Mouse (Mus musculus) midbrain, postnatal 0 days (tissue): ENCODE results near the gene Ndufs8. TPM values are rescaled to one million over a fixed set of nuclear protein-coding genes. Genes with fewer than 3 reads are reported as not detected.

Experiments used
- ATAC-seq: fragments of 200-750 bp; cut with Nextera tagmentation; 2 replicates; pipeline ENCODE4 v1.8.0; 2017; ENCODE audit warnings: moderate number of reproducible peaks, mild to moderate bottlenecking, moderate TSS enrichment, moderate library complexity; ENCODE audit not compliant: low FRiP score
- DNase-seq: peaks from one replicate; pipeline ENCODE4 v3.0.0-alpha.2; 2015; ENCODE audit warnings: low spot score
- H3K27ac ChIP-seq: fragments of 300-500 bp; sonication (generic); 2 replicates; pipeline ENCODE4 v1.5.1; 2014; ENCODE audit warnings: low read depth, mild to moderate bottlenecking, low read length, mixed read lengths
- H3K27me3 ChIP-seq: fragments of 300-500 bp; sonication (generic); 2 replicates; pipeline ENCODE4 v1.6.1; 2014; ENCODE audit warnings: low read length, control low read depth, mixed read lengths; ENCODE audit not compliant: insufficient read depth
- H3K36me3 ChIP-seq: fragments of 300-500 bp; sonication (generic); 2 replicates; pipeline ENCODE4 v1.6.1; 2014; ENCODE audit warnings: low read length, control low read depth, mixed read lengths; ENCODE audit not compliant: insufficient read depth
- H3K4me1 ChIP-seq: fragments of 300-500 bp; sonication (generic); 2 replicates; pipeline ENCODE4 v1.6.1; 2014; ENCODE audit warnings: mild to moderate bottlenecking, control low read depth, antibody characterized with exemption, low read length, mixed read lengths; ENCODE audit not compliant: insufficient read depth
- H3K4me2 ChIP-seq: fragments of 300-500 bp; sonication (generic); 2 replicates; pipeline ENCODE4 v1.6.1; 2014; ENCODE audit warnings: low read depth, mild to moderate bottlenecking, low read length, mixed read lengths; ENCODE audit not compliant: poor library complexity, severe bottlenecking
- H3K4me3 ChIP-seq: fragments of 300-500 bp; sonication (generic); 2 replicates; pipeline ENCODE4 v1.5.1; 2014; ENCODE audit warnings: low read depth, mild to moderate bottlenecking, low read length, moderate library complexity
- H3K9ac ChIP-seq: fragments of 300-500 bp; sonication (generic); replicated peaks from 2 replicates; pipeline ENCODE4 v1.6.1; 2014; ENCODE audit warnings: mild to moderate bottlenecking, low read length, moderate library complexity, mixed read lengths; ENCODE audit not compliant: poor library complexity, severe bottlenecking
- H3K9me3 ChIP-seq: fragments of 300-500 bp; sonication (generic); 2 replicates; pipeline ENCODE4 v1.6.1; 2016; ENCODE audit warnings: low read length, control low read depth
- CTCF ChIP-seq: IDR thresholded peaks from 2 replicates; pipeline ENCODE4 v1.5.1; 2016; ENCODE audit warnings: antibody characterized with exemption, mild to moderate bottlenecking
- WGBS: fragments of 180-500 bp; shearing (Covaris S2); extraction: QIAGEN DNeasy Blood & Tissue Kit; methylation state at CpG from one replicate; pipeline ENCODE4 v1.1.7; 2014; 5-methylcytosine and 5-hydroxymethylcytosine counted together
- polyA plus RNA-seq: library from polyadenylated mRNA; unstranded; fragments of >200 nt; fragmentation: Nextera tagmentation; extraction: Ambion mirVana; gene quantifications from 2 replicates; pipeline ENCODE4 v1.2.1, GENCODE M21; 2015
- total RNA-seq: library from RNA; depleted of rRNA; stranded (reverse); fragments of >200 nt; gene quantifications from 2 replicates; pipeline ENCODE4 v1.2.3, GENCODE M21; 2014

The Ndufs8 gene
- total and polyA plus RNA-seq, 2 experiments from 2014 or later: 197 to 292 TPM

DNA sequence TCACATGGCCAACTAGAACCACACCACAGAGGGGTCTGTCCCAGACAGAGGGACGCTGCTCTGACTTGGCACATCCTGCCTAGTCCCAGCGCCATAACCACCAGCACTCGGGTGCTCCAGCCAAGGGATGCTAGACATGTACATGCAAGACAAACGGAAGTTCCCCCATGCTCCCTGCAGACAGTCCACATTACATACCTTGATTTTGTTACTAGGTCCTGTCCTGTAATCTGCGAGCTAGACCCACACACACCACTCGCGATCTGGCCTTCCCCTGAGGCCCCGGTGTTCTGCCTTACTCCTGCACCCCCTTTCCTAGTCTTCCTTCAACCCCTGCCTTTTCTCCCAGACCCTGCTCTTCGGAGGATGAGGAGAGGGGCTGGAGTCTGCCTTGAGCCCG lies 6.2 kb downstream of the Ndufs8 start:
- H3K27ac ChIP-seq: no peak overlapping the region
- H3K4me1 ChIP-seq: peaks cover 4% of the 10 kb centered on the region; the same call in 1 of the 2 replicates
- TF ChIP-seq CTCF: no peak
- DNase-seq (no peak), ATAC-seq (no peak)
- H3K27me3 ChIP-seq: no peaks in the 10 kb centered on the region
- peak overlapping the region; percentile 54 for H3K9ac ChIP-seq
- peaks cover 25% of the 10 kb centered on the region; the same call in 1 of the 2 replicates for H3K36me3 ChIP-seq
- no peaks in the 10 kb centered on the region for H3K9me3 ChIP-seq
- H3K4me3 ChIP-seq: peak overlapping the region; percentile 44
- H3K4me2 ChIP-seq: peak overlapping the region; percentile 86
- 56% methylated on average over 10 of the region's 10 CpGs for WGBS

- no peak overlapping the region for H3K9ac ChIP-seq
These were observed 7.2 kb downstream of the Ndufs8 start for GRCm38 (mm10) chr19:3905261-3905969.

DNA sequence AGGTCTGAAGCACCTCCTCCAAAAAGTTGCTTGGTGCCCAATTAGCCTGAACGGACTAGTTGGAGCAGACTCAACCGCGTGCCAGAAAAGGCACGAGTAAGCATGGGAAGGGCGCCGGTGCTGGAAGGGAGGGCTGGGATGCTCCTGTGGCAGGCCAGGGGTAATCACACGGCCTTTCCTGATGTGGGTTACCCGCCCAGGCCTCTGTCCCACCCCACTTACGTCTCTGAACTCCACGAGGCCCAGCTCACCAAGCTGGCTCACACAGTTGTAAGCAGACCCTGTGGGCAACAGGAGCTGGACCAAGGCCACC lies 8.3 kb downstream of the Ndufs8 start:
- Histone ChIP-seq H3K4me1 (peaks cover 4% of the 10 kb centered on the region; the same call in 1 of the 2 replicates), H3K36me3 (peaks cover 15% of the 10 kb centered on the region; the same call in 1 of the 2 replicates), H3K9me3 (no peaks in the 10 kb centered on the region), H3K4me3 (no peak overlapping the region), H3K9ac (no peak overlapping the region), H3K27ac (no peak overlapping the region), H3K4me2 (no peak overlapping the region), H3K27me3 (no peaks in the 10 kb centered on the region)
- 67% methylated on average over 10 of the region's 10 CpGs for WGBS
- TF ChIP-seq CTCF: no peak
- DNase-seq (no peak), ATAC-seq (no peak)

More at GRCm38 (mm10) chr19:3905261-3905969, 7.2 kb downstream of the Ndufs8 start:
- ATAC-seq (no peak), DNase-seq (peak; percentile 14)
- no peak for TF ChIP-seq CTCF
- no peaks in the 10 kb centered on the region for H3K27me3 ChIP-seq
- H3K27ac ChIP-seq: no peak overlapping the region
- H3K4me2 ChIP-seq: peak overlapping the region; percentile 19; the same call in 1 of the 2 replicates
- no peak overlapping the region for H3K4me3 ChIP-seq
- H3K9me3 ChIP-seq: no peaks in the 10 kb centered on the region
- peaks cover 25% of the 10 kb centered on the region; the same call in 1 of the 2 replicates for H3K36me3 ChIP-seq
- 54% methylated on average over 6 of the region's 6 CpGs for WGBS
- H3K4me1 ChIP-seq: peaks cover 4% of the 10 kb centered on the region; the same call in 1 of the 2 replicates

DNA sequence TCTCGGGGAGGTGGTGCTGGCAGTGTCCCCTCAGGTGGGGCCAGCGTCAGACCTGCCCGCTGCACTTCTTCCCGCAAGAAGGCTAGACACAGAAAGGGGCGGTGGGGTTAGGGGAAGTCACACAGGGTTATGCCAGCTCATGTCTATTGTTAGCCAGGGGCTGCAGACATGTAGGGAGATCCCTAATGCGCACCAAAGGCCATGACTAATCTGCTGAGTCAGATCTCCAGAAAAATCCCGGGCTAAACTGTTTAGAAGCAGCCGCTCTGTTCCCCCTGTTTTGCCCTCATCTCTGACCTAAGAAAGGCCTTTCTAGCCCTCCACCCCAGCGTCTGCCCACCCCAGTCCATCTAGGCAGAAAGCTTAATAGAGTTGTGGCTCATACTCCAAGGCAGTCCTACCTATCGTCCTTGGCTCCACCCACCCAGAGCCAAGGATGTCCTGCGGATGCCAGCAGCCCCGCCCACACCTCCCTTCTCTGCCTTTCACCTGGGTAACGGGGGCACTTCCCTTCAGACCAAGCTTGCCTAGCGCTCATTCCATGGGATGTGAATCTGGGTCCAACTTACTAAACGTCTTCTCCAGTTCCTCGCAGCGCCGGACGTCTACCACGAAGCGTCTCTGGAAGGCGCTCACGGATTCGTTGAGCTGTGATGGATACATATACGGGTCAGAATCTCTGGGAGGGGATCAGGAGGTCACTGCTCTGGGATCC lies 8.8 kb downstream of the Ndufs8 start:
- no peak for ATAC-seq
- H3K9me3 ChIP-seq: no peaks in the 10 kb centered on the region

GRCm38 (mm10) chr19:3902966-3903365 lies 9.6 kb downstream of the Ndufs8 start:
- H3K27ac ChIP-seq: no peak overlapping the region
- DNase-seq (no peak), ATAC-seq (no peak)
- peaks cover 4% of the 10 kb centered on the region; the same call in 1 of the 2 replicates for H3K4me1 ChIP-seq
- H3K27me3 ChIP-seq: no peaks in the 10 kb centered on the region
- H3K4me3 ChIP-seq: no peak overlapping the region
- no peak for TF ChIP-seq CTCF
- WGBS: 76% methylated on average over 12 of the region's 12 CpGs
- peaks cover 12% of the 10 kb centered on the region; the same call in 1 of the 2 replicates for H3K36me3 ChIP-seq
- no peak overlapping the region for H3K4me2 ChIP-seq
- no peak overlapping the region for H3K9ac ChIP-seq
- no peaks in the 10 kb centered on the region for H3K9me3 ChIP-seq

More for the DNA sequence above, 8.8 kb downstream of the Ndufs8 start:
- no peak for TF ChIP-seq CTCF
- WGBS: 60% methylated on average over 25 of the region's 25 CpGs
- DNase-seq: no peak
- H3K4me1 ChIP-seq: peaks cover 4% of the 10 kb centered on the region; the same call in 1 of the 2 replicates
- no peak overlapping the region for H3K9ac ChIP-seq
- H3K4me3 ChIP-seq: no peak overlapping the region
- H3K27me3 ChIP-seq: no peaks in the 10 kb centered on the region
- H3K36me3 ChIP-seq: peaks cover 10% of the 10 kb centered on the region; the same call in 1 of the 2 replicates
- no peak overlapping the region for H3K4me2 ChIP-seq
- no peak overlapping the region for H3K27ac ChIP-seq

DNA sequence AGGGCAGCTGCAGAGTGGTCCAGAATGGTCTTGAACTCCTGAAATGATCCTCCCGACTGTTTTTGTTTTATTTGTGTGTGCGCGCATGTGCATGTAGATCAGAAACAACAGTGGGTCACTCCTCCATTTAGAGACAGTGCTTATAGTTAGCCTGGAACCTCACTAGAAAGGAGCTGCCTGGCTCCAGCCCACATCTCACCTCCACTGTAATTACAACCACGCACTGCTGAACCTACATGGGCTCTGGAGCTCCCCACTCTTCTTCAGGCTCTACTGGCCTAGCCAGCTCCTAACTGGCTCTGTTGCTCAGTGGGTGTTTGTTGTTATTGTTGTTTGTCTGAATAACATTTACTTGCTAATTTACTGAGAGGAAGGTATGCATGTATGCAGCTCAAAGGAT lies 13.0 kb downstream of the Ndufs8 start:
- peaks cover 35% of the 10 kb centered on the region for H3K36me3 ChIP-seq
- no peak overlapping the region for H3K4me3 ChIP-seq
- H3K4me2 ChIP-seq: no peak overlapping the region
- no peak for DNase-seq
- no peak overlapping the region for H3K27ac ChIP-seq
- H3K4me1 ChIP-seq: no peaks in the 10 kb centered on the region
- H3K9me3 ChIP-seq: no peaks in the 10 kb centered on the region
- no peaks in the 10 kb centered on the region for H3K27me3 ChIP-seq
- WGBS: 98% methylated on average over 4 of the region's 4 CpGs
- no peak overlapping the region for H3K9ac ChIP-seq
- ATAC-seq: no peak
- no peak for TF ChIP-seq CTCF
